Mouse (Mus musculus) midbrain, embryonic 15.5 days (tissue): Measurements from ENCODE around the gene Stk38. TPM values are rescaled to one million over a fixed set of nuclear protein-coding genes. Genes with fewer than 3 reads are reported as not detected.

Experiments used
- ATAC-seq: fragments of 200-750 bp; cut with Nextera tagmentation; replicated peaks from 2 replicates; pipeline ENCODE4 v1.8.0; 2017; ENCODE audit warnings: moderate TSS enrichment
- H3K27ac ChIP-seq: fragments of 300-500 bp; sonication (generic); 2 replicates; pipeline ENCODE4 v1.5.1; 2015; ENCODE audit warnings: mild to moderate bottlenecking, inconsistent platforms
- H3K27me3 ChIP-seq: fragments of 300-500 bp; sonication (generic); replicated peaks from 2 replicates; pipeline ENCODE4 v1.6.1; 2015; ENCODE audit warnings: inconsistent platforms
- H3K36me3 ChIP-seq: fragments of 300-500 bp; sonication (generic); replicated peaks from 2 replicates; pipeline ENCODE4 v1.6.1; 2015; ENCODE audit warnings: inconsistent platforms
- H3K4me1 ChIP-seq: fragments of 300-500 bp; sonication (generic); 2 replicates; pipeline ENCODE4 v1.6.1; 2015; ENCODE audit warnings: inconsistent platforms
- H3K4me2 ChIP-seq: fragments of 300-500 bp; sonication (generic); 2 replicates; pipeline ENCODE4 v1.6.1; 2015; ENCODE audit warnings: inconsistent platforms, mild to moderate bottlenecking, moderate library complexity
- H3K4me3 ChIP-seq: fragments of 300-500 bp; sonication (generic); 2 replicates; pipeline ENCODE4 v1.5.1; 2015; ENCODE audit warnings: mild to moderate bottlenecking, inconsistent platforms
- H3K9ac ChIP-seq: fragments of 300-500 bp; sonication (generic); 2 replicates; pipeline ENCODE4 v1.6.1; 2015; ENCODE audit warnings: mild to moderate bottlenecking, inconsistent platforms
- H3K9me3 ChIP-seq: fragments of 300-500 bp; sonication (generic); 2 replicates; pipeline ENCODE4 v1.6.1; 2016; ENCODE audit warnings: inconsistent platforms
- WGBS: fragments of 180-500 bp; shearing (Covaris S2); methylation state at CpG from one replicate; pipeline ENCODE4 v1.1.7; 2015; ENCODE audit warnings: mixed read lengths; 5-methylcytosine and 5-hydroxymethylcytosine counted together
- polyA plus RNA-seq: library from polyadenylated mRNA; unstranded; fragments of >200 nt; fragmentation: Nextera tagmentation; extraction: Ambion mirVana; gene quantifications from 2 replicates; pipeline ENCODE4 v1.2.1, GENCODE M21; 2015

Stk38 gene
- polyA plus RNA-seq, 1 experiment from 2014 or later, result 105 TPM

- 0 out of 2 replicates have a peak, but pooled peaks cover 3% of the 10 kb centered on the region for H3K27me3 ChIP-seq
- no peak overlapping the region for H3K4me3 ChIP-seq
- no peak overlapping the region for H3K27ac ChIP-seq
- ATAC-seq, result no peak
- no peak overlapping the region for H3K9ac ChIP-seq
- no peaks in the 10 kb centered on the region for H3K36me3 ChIP-seq
- WGBS, result 82% methylated on average over 7 of the region's 7 CpGs
- no peak overlapping the region for H3K4me2 ChIP-seq
- no peaks in the 10 kb centered on the region for H3K9me3 ChIP-seq
- H3K4me1 ChIP-seq, result peaks cover 3% of the 10 kb centered on the region; the same call in 1 of the 2 replicates
These were observed 11.6 kb upstream of the Stk38 start for GRCm38 (mm10) chr17:29019391-29019790.

- H3K27ac ChIP-seq, result no peak overlapping the region
- H3K9ac ChIP-seq, result no peak overlapping the region
- no peak overlapping the region for H3K4me2 ChIP-seq
- 46% methylated on average over 11 of the region's 11 CpGs for WGBS
- no peak for ATAC-seq
- H3K4me1 ChIP-seq, result peaks cover 3% of the 10 kb centered on the region; the same call in 1 of the 2 replicates
- H3K27me3 ChIP-seq, result no peaks in the 10 kb centered on the region
- H3K4me3 ChIP-seq, result no peak overlapping the region
- no peaks in the 10 kb centered on the region for H3K9me3 ChIP-seq
- H3K36me3 ChIP-seq, result no peaks in the 10 kb centered on the region
These were observed 10.6 kb upstream of the Stk38 start for GRCm38 (mm10) chr17:29018292-29018984.

- WGBS, result 84% methylated on average over 4 of the region's 4 CpGs
- no peak overlapping the region for H3K4me3 ChIP-seq
- H3K4me2 ChIP-seq, result no peak overlapping the region
- no peak for ATAC-seq
- no peaks in the 10 kb centered on the region for H3K27me3 ChIP-seq
- no peaks in the 10 kb centered on the region for H3K9me3 ChIP-seq
- no peak overlapping the region for H3K27ac ChIP-seq
- H3K4me1 ChIP-seq, result no peaks in the 10 kb centered on the region
- H3K9ac ChIP-seq, result no peak overlapping the region
- no peaks in the 10 kb centered on the region for H3K36me3 ChIP-seq
These were observed 8.9 kb upstream of the Stk38 start for GRCm38 (mm10) chr17:29016705-29017104.

- Histone ChIP-seq H3K9ac (no peak overlapping the region), H3K4me2 (no peak overlapping the region), H3K4me3 (no peak overlapping the region), H3K27ac (no peak overlapping the region), H3K36me3 (no peaks in the 10 kb centered on the region), H3K4me1 (no peaks in the 10 kb centered on the region), H3K27me3 (no peaks in the 10 kb centered on the region), H3K9me3 (no peaks in the 10 kb centered on the region)
- ATAC-seq, result no peak
- 21% methylated on average over 2 of the region's 2 CpGs for WGBS
These were observed 7.8 kb upstream of the Stk38 start for GRCm38 (mm10) chr17:29015638-29016037.

GRCm38 (mm10) chr17:29014235-29014634 is 6.4 kb upstream of the Stk38 start:
- no peaks in the 10 kb centered on the region for H3K9me3 ChIP-seq
- no peaks in the 10 kb centered on the region for H3K36me3 ChIP-seq
- no peaks in the 10 kb centered on the region for H3K27me3 ChIP-seq
- no peak overlapping the region for H3K27ac ChIP-seq
- no peak for ATAC-seq
- no peaks in the 10 kb centered on the region for H3K4me1 ChIP-seq
- H3K4me3 ChIP-seq, result no peak overlapping the region
- no peak overlapping the region for H3K4me2 ChIP-seq
- H3K9ac ChIP-seq, result no peak overlapping the region

GRCm38 (mm10) chr17:29009181-29009580 is 1.4 kb upstream of the Stk38 start:
- no peak for ATAC-seq
- no peaks in the 10 kb centered on the region for H3K27me3 ChIP-seq
- no peak overlapping the region for H3K27ac ChIP-seq
- 92% methylated on average over 4 of the region's 4 CpGs for WGBS
- no peak overlapping the region for H3K4me2 ChIP-seq
- no peak overlapping the region for H3K4me3 ChIP-seq
- H3K36me3 ChIP-seq, result no peaks in the 10 kb centered on the region
- peaks cover 28% of the 10 kb centered on the region for H3K4me1 ChIP-seq
- no peaks in the 10 kb centered on the region for H3K9me3 ChIP-seq
- no peak overlapping the region for H3K9ac ChIP-seq

GRCm38 (mm10) chr17:29008326-29008650 is 493 bp upstream of the Stk38 start:
- ATAC-seq, result no peak; the same call in 1 of the 2 replicates
- Histone ChIP-seq H3K9ac (peak overlapping the region; percentile 97), H3K27me3 (no peaks in the 10 kb centered on the region), H3K4me1 (peaks cover 28% of the 10 kb centered on the region), H3K36me3 (no peaks in the 10 kb centered on the region), H3K4me3 (peak overlapping the region; percentile 99), H3K9me3 (no peaks in the 10 kb centered on the region), H3K27ac (peak overlapping the region; percentile 95), H3K4me2 (peak overlapping the region; percentile 69)
- WGBS, result 7% methylated on average over 8 of the region's 8 CpGs

GRCm38 (mm10) chr17:29007243-29007640 is 553 bp downstream of the Stk38 start:
- WGBS, result 0% methylated on average over 19 of the region's 19 CpGs
- no peak for ATAC-seq
- H3K4me1 ChIP-seq, result peaks cover 28% of the 10 kb centered on the region
- peak overlapping the region; percentile 95 for H3K27ac ChIP-seq
- peak overlapping the region; percentile 99 for H3K4me3 ChIP-seq
- H3K36me3 ChIP-seq, result no peaks in the 10 kb centered on the region
- no peaks in the 10 kb centered on the region for H3K27me3 ChIP-seq
- peak overlapping the region; percentile 97 for H3K9ac ChIP-seq
- peak overlapping the region; percentile 69 for H3K4me2 ChIP-seq
- H3K9me3 ChIP-seq, result no peaks in the 10 kb centered on the region

- Histone ChIP-seq H3K36me3 (no peaks in the 10 kb centered on the region), H3K4me1 (peaks cover 28% of the 10 kb centered on the region), H3K27me3 (no peaks in the 10 kb centered on the region), H3K4me2 (peak overlapping the region; percentile 69), H3K4me3 (peak overlapping the region; percentile 99), H3K9ac (peak overlapping the region; percentile 97), H3K9me3 (no peaks in the 10 kb centered on the region), H3K27ac (peak overlapping the region; percentile 95; the same call in 1 of the 2 replicates)
- WGBS, result 9% methylated on average over 7 of the region's 7 CpGs
- no peak for ATAC-seq
These were observed 983 bp downstream of the Stk38 start for GRCm38 (mm10) chr17:29006812-29007211.

- H3K4me3 ChIP-seq, result no peak overlapping the region
- no peaks in the 10 kb centered on the region; the same call in 1 of the 2 replicates for H3K36me3 ChIP-seq
- WGBS, result 95% methylated on average over 3 of the region's 3 CpGs
- peak overlapping the region; percentile 69 for H3K4me2 ChIP-seq
- no peak overlapping the region for H3K27ac ChIP-seq
- H3K9me3 ChIP-seq, result no peaks in the 10 kb centered on the region
- no peak for ATAC-seq
- H3K27me3 ChIP-seq, result no peaks in the 10 kb centered on the region
- H3K9ac ChIP-seq, result no peak overlapping the region
- peaks cover 28% of the 10 kb centered on the region for H3K4me1 ChIP-seq
These were observed 2.8 kb downstream of the Stk38 start for GRCm38 (mm10) chr17:29005002-29005401.

GRCm38 (mm10) chr17:29003740-29004139 is 4.1 kb downstream of the Stk38 start:
- Histone ChIP-seq H3K4me3 (no peak overlapping the region), H3K36me3 (peaks cover 2% of the 10 kb centered on the region; the same call in 1 of the 2 replicates), H3K27me3 (no peaks in the 10 kb centered on the region), H3K4me1 (peaks cover 28% of the 10 kb centered on the region), H3K4me2 (no peak overlapping the region), H3K9ac (no peak overlapping the region), H3K27ac (no peak overlapping the region), H3K9me3 (no peaks in the 10 kb centered on the region)
- WGBS, result 76% methylated on average over 1 of the region's 1 CpGs
- ATAC-seq, result no peak

GRCm38 (mm10) chr17:29000465-29000864 is 7.3 kb downstream of the Stk38 start:
- Histone ChIP-seq H3K27ac (no peak overlapping the region), H3K4me1 (peaks cover 9% of the 10 kb centered on the region), H3K4me2 (no peak overlapping the region), H3K9ac (no peak overlapping the region), H3K27me3 (no peaks in the 10 kb centered on the region), H3K36me3 (peaks cover 22% of the 10 kb centered on the region; the same call in 1 of the 2 replicates), H3K4me3 (no peak overlapping the region), H3K9me3 (no peaks in the 10 kb centered on the region)
- 91% methylated on average over 6 of the region's 6 CpGs for WGBS
- no peak for ATAC-seq

- no peaks in the 10 kb centered on the region for H3K27me3 ChIP-seq
- no peak overlapping the region for H3K4me2 ChIP-seq
These were observed 13.2 kb downstream of the Stk38 start for GRCm38 (mm10) chr17:28994615-28995014.

More at GRCm38 (mm10) chr17:28994615-28995014, 13.2 kb downstream of the Stk38 start:
- Histone ChIP-seq H3K27ac (no peak overlapping the region), H3K9me3 (no peaks in the 10 kb centered on the region), H3K9ac (no peak overlapping the region), H3K4me3 (no peak overlapping the region), H3K36me3 (peaks cover 36% of the 10 kb centered on the region), H3K4me1 (no peaks in the 10 kb centered on the region)
- WGBS, result 92% methylated on average over 4 of the region's 4 CpGs
- ATAC-seq, result no peak
